Mouse (Mus musculus) liver, adult 2 months (tissue): Measurements from ENCODE around the gene Ankrd11. TPM values are rescaled to one million over a fixed set of nuclear protein-coding genes. Genes with fewer than 3 reads are reported as not detected.

Experiments
- DNase-seq: peaks from one replicate; pipeline ENCODE4 v3.0.0-alpha.2; 2011; ENCODE audit warnings: low read depth, low spot score; ENCODE audit errors: extremely low read depth
- H3K27ac ChIP-seq: fragments of 200-500 bp; replicated peaks from 2 replicates; pipeline ENCODE4 v1.5.1; 2012; ENCODE audit warnings: low read depth, mild to moderate bottlenecking, control low read depth, inconsistent platforms, low read length; ENCODE audit not compliant: insufficient read depth
- H3K27me3 ChIP-seq: fragments of 200-500 bp; 2 replicates; pipeline ENCODE4 v1.6.1; 2012; ENCODE audit warnings: mild to moderate bottlenecking, moderate library complexity, low read length, inconsistent platforms; ENCODE audit not compliant: control insufficient read depth, insufficient read depth
- H3K36me3 ChIP-seq: fragments of 200-500 bp; 2 replicates; pipeline ENCODE4 v1.6.1; 2012; ENCODE audit warnings: low read length, inconsistent platforms; ENCODE audit not compliant: control insufficient read depth, insufficient read depth
- H3K4me1 ChIP-seq: fragments of 200-500 bp; 2 replicates; pipeline ENCODE4 v1.6.1; 2011; ENCODE audit warnings: low read length; ENCODE audit not compliant: control insufficient read depth, insufficient read depth
- H3K4me3 ChIP-seq: fragments of 200-500 bp; 2 replicates; pipeline ENCODE4 v1.5.1; 2011; ENCODE audit warnings: low read depth, mild to moderate bottlenecking, control low read depth, low read length, moderate library complexity; ENCODE audit not compliant: insufficient read depth
- H3K79me2 ChIP-seq: fragments of 200-500 bp; 2 replicates; pipeline ENCODE4 v1.6.1; 2012; ENCODE audit warnings: inconsistent platforms, mild to moderate bottlenecking, low read length, moderate library complexity; ENCODE audit not compliant: control insufficient read depth, insufficient read depth
- H3K9ac ChIP-seq: fragments of 200-500 bp; 2 replicates; pipeline ENCODE4 v1.6.1; 2012; ENCODE audit warnings: low read depth, mild to moderate bottlenecking, control low read depth, inconsistent platforms, low read length
- CTCF ChIP-seq: fragments of 200-500 bp; IDR thresholded peaks from 2 replicates; pipeline ENCODE4 v1.5.1; 2011; ENCODE audit warnings: low read depth, low read length, control low read depth
- POLR2A ChIP-seq: fragments of 200-500 bp; IDR thresholded peaks from 2 replicates; pipeline ENCODE4 v1.6.1; 2011; ENCODE audit warnings: low read length, control low read depth; ENCODE audit not compliant: insufficient read depth; ENCODE audit errors: extremely low read depth
- WGBS: fragments of 180-500 bp; shearing (Covaris S2); methylation state at CpG from one replicate; pipeline ENCODE4 v1.1.7; 2018; 5-methylcytosine and 5-hydroxymethylcytosine counted together
- polyA plus RNA-seq: library from polyadenylated mRNA; depleted of rRNA; stranded (reverse); fragments of >200 nt; gene quantifications from 2 replicates; pipeline ENCODE4 v1.2.3, GENCODE M21; 2012
- total RNA-seq: library from RNA; depleted of rRNA; stranded (reverse); fragments of >200 nt; gene quantifications from 2 replicates; pipeline ENCODE4 v1.2.3, GENCODE M21; 2014

The Ankrd11 gene
- total and polyA plus RNA-seq, 2 experiments: 22.1 to 28.3 TPM

DNA sequence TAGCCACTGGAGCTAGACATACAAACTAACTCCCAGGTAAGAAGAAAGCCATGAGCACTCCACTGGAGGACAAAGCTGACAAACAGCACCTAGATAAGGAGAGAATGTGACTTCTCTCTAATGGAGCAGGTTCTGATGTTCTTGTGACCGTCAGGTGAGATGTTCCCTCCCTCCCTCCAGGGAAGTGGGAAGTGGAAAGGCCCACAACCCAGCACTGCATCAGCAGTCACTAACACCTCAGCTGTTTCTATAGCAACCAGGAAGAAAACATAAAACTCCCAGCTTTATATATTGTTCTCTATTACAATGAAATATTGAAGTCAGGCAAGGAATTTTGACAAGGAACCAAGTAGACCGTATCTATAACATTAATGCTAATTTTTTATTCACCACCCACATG, 22.0 kb downstream of the Ankrd11 start:
- H3K79me2 ChIP-seq: peaks cover 57% of the 10 kb centered on the region
- H3K4me1 ChIP-seq: peaks cover 34% of the 10 kb centered on the region
- no peaks in the 10 kb centered on the region for H3K27me3 ChIP-seq
- no peak overlapping the region for H3K4me3 ChIP-seq
- 77% methylated on average over 2 of the region's 2 CpGs for WGBS
- no peak overlapping the region for H3K27ac ChIP-seq
- no peak for TF ChIP-seq CTCF
- TF ChIP-seq POLR2A: no peak
- no peak for DNase-seq
- no peak overlapping the region for H3K9ac ChIP-seq
- peaks cover 2% of the 10 kb centered on the region; the same call in 1 of the 2 replicates for H3K36me3 ChIP-seq

DNA sequence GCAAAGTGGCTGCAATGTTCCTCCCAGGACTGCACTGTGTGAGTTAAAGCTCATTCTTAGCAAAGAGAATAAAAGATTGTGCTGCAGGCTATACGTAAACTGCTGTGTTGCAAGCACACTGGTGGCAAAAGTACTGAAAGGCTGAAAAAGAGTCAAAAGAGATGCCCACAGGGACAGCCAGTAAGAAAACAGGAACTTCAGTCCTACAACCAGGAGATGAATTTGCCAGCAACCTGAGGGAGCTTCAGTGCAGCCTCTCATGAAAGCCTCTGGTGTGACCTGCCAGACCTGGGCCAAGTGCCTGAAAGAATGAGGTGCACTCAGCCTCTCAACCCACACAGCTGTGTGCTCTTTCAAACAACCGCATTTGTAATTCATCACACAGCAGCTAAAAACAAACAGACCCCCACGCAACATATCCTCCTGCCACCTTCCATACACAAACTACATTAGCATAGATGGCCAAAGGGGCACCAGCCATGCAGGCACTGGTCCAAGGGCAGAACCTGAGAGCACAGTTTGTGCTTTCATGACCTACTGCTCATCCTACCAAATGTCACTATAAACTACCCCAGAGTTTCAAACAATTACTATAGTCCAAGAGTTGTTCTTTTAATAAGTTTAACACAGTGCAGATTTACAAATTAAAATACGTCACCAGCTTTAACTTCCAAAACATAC, 23.5 kb downstream of the Ankrd11 start:
- peak overlapping the region; percentile 15 for H3K27ac ChIP-seq
- H3K4me1 ChIP-seq: peaks cover 37% of the 10 kb centered on the region
- H3K36me3 ChIP-seq: peaks cover 2% of the 10 kb centered on the region; the same call in 1 of the 2 replicates
- H3K4me3 ChIP-seq: no peak overlapping the region
- H3K27me3 ChIP-seq: no peaks in the 10 kb centered on the region
- 48% methylated on average over 4 of the region's 4 CpGs for WGBS
- peaks cover 65% of the 10 kb centered on the region for H3K79me2 ChIP-seq
- no peak overlapping the region for H3K9ac ChIP-seq
- TF ChIP-seq POLR2A (no peak), CTCF (no peak)
- DNase-seq: peak; percentile 60

DNA sequence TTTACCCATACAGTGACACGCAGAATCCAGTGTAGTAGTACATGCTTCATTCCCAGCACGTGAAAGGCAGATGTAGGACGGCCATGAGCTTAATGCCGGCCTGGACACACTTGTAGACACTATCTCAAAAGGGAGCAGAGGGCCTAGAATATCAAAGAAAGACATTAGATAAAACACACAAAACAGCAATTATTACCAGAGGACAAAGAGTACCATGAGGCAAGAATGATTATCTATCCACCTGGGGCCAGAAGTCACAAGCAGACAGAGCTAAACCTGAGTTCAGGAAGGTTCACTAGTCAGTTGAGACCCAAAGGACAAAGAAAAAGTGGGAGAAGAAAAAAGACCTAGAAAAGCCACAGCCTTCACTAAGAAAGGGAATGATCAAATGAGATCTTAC, 24.9 kb downstream of the Ankrd11 start:
- H3K27me3 ChIP-seq: no peaks in the 10 kb centered on the region
- peak overlapping the region; percentile 61; the same call in 1 of the 2 replicates for H3K27ac ChIP-seq
- peaks cover 36% of the 10 kb centered on the region for H3K4me1 ChIP-seq
- H3K79me2 ChIP-seq: peaks cover 66% of the 10 kb centered on the region
- TF ChIP-seq POLR2A: no peak
- no peak for TF ChIP-seq CTCF
- 69% methylated on average over 4 of the region's 4 CpGs for WGBS
- H3K4me3 ChIP-seq: no peak overlapping the region
- H3K36me3 ChIP-seq: peaks cover 2% of the 10 kb centered on the region; the same call in 1 of the 2 replicates
- DNase-seq: peak; percentile 65
- no peak overlapping the region for H3K9ac ChIP-seq

DNA sequence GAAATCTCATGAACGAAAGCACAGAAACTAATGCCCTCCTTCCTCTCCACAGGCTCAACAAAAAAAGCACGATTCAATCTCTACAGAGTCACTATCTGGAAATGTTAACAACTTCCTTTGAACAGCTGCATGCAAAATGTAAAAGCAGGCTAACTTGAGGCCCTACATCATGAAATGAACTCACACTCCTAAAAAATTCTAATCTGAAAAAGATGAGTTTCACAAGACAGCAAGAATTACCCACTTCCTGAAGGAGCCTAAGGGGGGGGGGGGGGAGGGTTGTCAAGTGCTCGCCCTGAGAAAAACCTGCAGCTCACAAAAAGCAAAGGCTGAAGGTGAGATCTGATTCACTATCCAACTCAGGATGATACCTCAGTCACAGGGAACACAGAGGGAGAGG, 27.0 kb downstream of the Ankrd11 start:
- peaks cover 66% of the 10 kb centered on the region for H3K79me2 ChIP-seq
- no peak for TF ChIP-seq POLR2A
- TF ChIP-seq CTCF: no peak
- H3K4me3 ChIP-seq: no peak overlapping the region
- no peak overlapping the region for H3K27ac ChIP-seq
- H3K4me1 ChIP-seq: peaks cover 28% of the 10 kb centered on the region
- H3K9ac ChIP-seq: no peak overlapping the region
- DNase-seq: no peak
- no peaks in the 10 kb centered on the region for H3K27me3 ChIP-seq
- peaks cover 2% of the 10 kb centered on the region; the same call in 1 of the 2 replicates for H3K36me3 ChIP-seq
- WGBS: 65% methylated on average over 3 of the region's 3 CpGs

GRCm38 (mm10) chr8:123014429-123014828, 27.6 kb downstream of the Ankrd11 start:
- whole genome bisulfite sequencing: 51% methylated on average over 7 of the region's 7 CpGs
- no peak overlapping the region for H3K27ac ChIP-seq

DNA sequence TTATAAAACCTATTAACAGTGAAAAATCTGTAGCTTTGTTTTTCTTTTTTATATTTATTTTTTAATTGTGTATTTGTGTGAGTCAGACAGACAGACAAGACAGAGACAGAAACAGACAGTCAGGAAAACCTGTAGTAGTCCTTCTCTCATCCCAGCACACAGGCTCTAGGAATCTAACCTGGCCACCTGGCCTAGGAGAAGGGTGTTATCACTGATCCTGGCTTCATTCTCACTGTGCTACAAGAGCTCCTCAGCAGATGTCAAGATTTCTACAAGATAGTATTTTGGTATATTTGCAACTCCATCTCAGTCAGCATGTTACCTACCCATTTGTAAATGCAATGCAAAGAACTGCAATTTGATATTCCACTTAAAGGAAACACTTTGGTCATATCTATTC, 30.8 kb downstream of the Ankrd11 start:
- H3K4me3 ChIP-seq: no peak overlapping the region
- peaks cover 20% of the 10 kb centered on the region for H3K4me1 ChIP-seq
- no peak for TF ChIP-seq POLR2A
- no peak for TF ChIP-seq CTCF
- H3K27me3 ChIP-seq: no peaks in the 10 kb centered on the region
- H3K36me3 ChIP-seq: no peaks in the 10 kb centered on the region
- H3K27ac ChIP-seq: no peak overlapping the region
- peaks cover 70% of the 10 kb centered on the region for H3K79me2 ChIP-seq
- DNase-seq: no peak
- no peak overlapping the region for H3K9ac ChIP-seq

More at GRCm38 (mm10) chr8:123014429-123014828, 27.6 kb downstream of the Ankrd11 start:
- Histone ChIP-seq H3K9ac (no peak overlapping the region), H3K27me3 (no peaks in the 10 kb centered on the region), H3K79me2 (peaks cover 68% of the 10 kb centered on the region), H3K4me3 (no peak overlapping the region), H3K36me3 (peaks cover 2% of the 10 kb centered on the region; the same call in 1 of the 2 replicates), H3K4me1 (peaks cover 28% of the 10 kb centered on the region)
- no peak for TF ChIP-seq CTCF
- no peak for TF ChIP-seq POLR2A
- DNase-seq: no peak
